Mouse (Mus musculus): ENCODE results near the gene Socs5.

Socs5 gene

DNA sequence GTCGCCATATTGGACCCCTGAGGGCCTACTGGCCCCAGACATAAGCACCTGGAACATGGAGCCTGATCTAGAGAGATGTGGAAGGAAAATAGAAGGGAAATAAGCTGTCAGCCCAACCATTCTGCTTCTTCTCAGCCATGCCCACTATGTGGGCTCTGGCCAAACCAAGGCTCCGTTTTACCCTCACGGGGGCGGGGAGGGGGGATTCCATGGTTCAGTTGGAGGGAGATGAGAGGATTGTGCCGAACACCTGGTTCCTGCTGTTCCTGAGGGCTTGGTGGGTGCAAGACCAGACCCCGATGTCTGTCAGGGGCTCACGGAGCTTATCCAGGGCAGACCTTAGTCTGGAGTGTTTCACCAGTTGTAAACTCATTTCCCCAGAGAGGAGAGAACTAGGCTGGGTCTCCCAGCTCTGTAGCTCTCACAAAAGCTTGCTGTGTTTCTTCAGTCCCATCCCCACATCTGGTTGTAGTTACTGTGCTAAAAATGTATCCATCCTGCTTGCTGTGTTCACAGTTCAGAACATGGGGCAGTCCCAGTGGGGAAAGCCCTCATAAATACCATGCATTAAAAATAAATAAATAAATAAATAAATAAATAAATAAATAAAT, 56.9 kb downstream of the Socs5 start:
- DNase-seq (ENCODE audit: low read depth, low spot score) = no peak

DNA sequence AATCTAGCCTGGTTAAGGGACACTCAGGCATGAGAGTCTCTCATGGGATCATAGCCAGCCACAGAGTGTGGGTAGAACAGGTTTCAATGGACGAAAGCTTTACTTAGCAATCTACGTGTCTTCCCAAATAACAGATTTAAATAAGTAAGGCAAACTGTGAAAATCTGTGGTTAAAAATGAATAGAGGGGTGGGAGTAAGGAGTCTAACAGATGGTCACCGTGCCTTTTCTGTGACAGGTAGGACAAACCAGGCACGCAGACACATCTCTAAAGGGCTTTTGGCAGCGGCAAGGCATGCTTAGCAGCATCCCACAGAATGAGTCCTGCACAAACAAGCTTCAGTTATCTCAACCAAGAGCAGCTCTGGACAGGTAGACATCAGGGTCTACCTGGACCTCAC, 59.9 kb downstream of the Socs5 start:
- no peak for DNase-seq (ENCODE audit: low read depth, low spot score)

GRCm38 (mm10) chr17:87169076-87169475, 61.6 kb downstream of the Socs5 start:
- no peak for DNase-seq (ENCODE audit: low read depth, low spot score)

DNA sequence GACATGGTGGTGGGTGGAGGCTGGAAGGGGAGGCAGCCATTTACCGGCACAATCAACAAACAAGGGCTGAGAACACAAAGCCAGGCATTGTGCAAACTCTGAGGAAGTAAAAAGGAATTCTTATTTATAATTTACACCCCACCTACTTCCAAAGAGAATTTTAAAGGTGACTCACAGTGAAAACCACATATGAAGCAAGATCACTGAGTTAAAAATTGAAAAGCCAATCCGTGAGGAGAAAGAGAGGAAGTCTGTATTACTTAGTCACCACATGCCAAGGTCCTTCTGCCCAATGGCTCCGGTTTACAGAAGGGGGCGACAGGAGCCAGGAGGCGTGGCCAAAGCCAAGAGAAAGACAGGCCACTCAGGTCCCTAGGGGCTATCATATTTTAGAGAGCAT, 62.9 kb downstream of the Socs5 start:
- no peak for DNase-seq (ENCODE audit: low read depth, low spot score)

DNA sequence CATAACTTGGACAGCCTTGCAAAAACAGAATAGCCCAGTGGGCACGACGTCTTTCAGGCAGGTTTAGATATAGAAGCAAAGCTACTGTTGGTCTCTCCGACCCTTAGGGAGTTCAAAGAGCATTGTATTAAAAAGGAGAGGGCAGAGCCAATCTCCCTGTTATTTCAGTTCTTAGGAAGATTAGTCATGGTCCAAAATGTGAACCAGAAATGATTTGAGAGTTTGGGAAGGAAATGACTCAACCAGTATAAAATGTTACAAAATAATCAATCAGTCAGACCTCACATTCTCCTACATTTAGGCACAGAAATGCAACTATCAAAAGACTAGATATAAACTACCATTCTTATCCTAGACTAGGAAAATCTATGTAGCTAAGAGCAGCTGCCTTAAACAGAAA, 64.6 kb downstream of the Socs5 start:
- DNase-seq (ENCODE audit: low read depth, low spot score) = no peak

DNA sequence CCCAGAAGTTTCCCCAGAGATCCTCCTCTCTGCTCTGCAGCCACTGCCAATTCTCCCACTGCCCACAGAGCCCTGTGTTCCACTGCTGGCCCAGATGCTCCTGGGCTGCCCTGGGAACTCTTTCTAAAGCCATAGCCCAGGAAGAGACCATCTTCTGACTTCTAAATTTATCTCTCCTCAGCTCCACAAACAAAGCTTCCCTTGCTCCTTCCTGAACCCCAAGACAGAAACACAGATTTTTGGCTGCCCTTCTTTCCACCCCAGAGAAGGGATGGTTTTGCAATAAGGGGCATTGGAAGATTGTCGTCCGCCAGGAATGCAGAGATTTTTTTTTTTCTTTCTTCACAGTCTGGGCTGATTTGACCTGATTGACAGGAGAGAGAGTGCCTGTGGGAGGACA, 66.5 kb downstream of the Socs5 start:
- no peak for DNase-seq (ENCODE audit: low read depth, low spot score)

GRCm38 (mm10) chr17:87174651-87175331, 67.3 kb downstream of the Socs5 start:
- no peak for DNase-seq (ENCODE audit: low read depth, low spot score)

- DNase-seq (ENCODE audit: low read depth, low spot score) = no peak
These were observed 68.9 kb downstream of the Socs5 start for GRCm38 (mm10) chr17:87176066-87177012.

DNA sequence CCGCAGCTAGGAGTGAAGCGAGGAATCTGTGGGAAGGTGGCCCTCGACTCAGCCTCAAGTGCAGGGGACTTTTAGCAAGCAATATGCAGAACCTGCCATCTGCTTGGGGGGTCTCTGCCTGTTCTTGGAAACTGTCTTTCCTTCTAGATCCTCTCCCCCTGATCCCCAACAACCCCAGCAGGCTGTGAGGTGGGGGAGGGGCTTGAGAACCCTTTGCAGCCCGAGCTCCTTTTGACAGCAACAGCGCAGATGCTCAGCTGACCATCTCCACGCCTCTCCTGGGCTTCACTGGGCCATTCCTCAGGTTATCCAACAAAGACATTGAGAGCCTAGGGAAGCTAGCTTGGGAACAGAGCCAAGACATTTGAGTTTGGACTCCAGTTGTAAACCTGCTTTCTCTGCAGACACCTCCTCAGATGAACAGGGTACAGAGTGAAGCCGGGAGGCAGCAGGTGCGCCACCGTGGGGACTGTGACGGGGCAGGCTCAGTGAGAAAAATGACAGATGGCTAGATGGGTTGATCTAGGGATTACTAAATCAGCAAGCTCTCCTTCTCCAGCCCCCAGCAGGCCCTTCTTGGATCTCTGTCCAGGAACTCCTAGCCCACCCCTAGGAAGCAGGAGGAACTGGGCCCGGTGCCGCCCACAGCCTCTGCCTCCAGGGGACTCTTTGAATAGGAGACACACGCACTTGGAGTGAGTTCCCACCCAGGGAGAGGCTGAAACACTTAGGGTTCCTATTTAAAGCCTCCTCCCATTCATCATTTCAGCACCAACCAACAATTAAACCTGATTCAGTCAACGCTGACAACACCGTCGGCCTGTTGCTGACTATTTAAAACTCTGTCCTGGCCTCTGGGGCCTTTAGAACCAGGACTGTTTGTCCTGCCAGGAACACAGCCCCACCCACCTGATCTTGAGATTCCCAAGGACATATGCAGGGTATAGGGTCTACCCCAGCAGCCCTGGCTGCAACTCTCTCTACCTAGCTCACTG, 71.4 kb downstream of the Socs5 start:
- DNase-seq (ENCODE audit: low read depth, low spot score) = no peak

DNA sequence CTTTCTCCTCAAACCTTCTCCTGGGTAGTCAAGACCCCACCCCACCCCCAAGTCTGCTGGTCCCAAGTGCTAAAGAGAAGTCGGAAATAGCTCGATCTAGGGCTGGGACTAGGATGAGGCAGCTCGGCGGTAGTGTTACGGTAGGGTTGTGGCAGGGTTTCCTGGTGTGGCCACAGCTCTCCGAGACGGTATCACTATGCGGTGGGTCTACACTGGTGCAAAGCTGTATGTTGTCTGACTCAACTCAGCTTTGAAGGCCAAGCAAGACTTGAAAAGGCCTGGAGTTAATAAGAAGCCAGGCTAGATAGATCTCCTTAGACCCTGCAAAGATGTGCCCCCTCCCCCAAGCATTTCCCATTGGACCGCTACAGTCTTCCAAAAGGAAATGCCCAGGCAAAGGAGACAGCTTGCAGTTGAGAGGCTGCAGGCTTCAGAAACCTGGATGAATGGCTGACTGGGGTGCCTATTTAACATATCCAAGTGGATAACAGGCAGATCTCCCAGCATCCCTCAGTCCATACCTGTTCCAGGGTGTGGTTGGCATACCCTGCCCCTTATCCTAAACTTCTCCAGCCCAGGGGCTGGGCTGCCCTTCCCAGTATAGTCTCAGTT, 72.6 kb downstream of the Socs5 start:
- DNase-seq (ENCODE audit: low read depth, low spot score) = no peak

DNA sequence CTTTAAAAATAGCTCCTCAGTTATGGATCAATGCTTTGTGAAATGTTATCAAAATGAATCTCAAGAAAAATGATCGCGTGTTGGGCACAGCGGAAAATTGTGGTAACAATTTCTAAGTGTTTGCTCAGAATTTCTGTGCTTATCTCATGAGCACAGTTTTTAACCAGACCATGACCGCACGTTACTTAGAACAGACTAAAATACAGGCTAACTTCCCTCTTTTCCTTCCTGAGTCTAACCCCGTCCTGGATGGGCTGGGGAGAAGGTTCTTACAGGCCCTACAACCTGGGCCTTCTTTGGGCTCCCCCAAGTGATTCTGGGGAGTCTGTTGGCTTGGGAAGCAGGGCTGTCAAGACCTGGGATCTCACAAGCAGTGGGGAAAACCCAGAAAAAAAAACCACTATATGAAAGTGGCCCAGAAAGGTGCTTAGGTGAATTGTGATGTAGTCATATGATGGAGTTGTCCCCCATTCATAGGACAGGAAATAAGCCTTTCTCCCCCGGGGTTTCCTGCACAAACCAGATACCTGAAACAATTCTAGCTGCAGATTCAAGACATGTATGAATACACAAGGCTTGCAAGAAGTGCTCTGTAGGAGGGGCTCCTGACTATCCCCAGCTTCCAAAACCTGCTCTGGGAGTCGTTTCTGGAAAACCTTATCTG, 74.3 kb downstream of the Socs5 start:
- no peak for DNase-seq (ENCODE audit: low read depth, low spot score)

DNA sequence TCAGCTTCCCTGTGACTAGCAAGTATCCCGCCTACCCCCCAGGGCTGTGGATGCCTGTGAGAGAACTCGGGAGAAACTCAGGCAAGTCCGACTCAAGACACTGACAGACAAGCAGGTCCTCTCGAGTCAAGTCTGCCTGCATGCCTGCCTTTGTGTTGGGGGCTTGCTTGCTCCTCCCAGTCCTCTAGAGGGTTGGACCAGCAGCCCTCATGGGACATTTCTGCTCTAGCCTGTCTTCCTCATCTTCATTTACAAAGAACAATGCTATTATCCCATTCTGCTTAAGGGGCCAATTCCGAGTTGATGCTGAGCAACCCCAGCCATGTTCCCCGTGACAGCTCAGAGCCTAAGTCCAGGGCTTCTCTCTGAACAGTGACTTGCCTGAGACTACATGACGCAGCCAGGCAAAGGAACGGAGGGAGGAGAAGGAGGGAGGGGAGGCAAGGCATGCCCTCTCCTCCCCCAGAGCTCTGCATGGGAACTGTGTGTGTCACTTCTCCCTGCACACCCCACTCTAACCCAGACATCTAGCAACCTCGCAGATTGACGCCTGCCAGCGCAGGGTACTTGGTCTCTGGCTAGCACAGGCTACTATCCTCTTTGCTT, 78.1 kb downstream of the Socs5 start:
- DNase-seq (ENCODE audit: low read depth, low spot score) = no peak

DNA sequence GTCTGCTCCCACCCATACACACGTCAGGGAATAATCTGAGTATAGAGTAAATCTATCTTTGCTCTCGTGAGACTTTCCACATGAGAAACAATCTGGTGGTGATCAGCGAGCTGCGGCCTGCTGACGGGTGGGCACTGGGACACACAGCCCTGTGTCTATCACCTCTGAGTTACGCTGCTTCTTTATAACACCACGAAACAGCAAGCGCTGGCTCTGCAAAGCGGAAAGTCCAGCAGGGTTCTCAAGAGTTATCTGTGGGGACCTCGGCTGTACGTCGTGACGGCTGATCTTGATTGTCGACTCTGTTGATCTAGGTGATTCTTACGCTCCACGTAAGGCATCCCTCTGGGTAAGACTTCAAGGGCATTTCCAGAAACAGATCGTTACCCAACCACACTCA, 79.5 kb downstream of the Socs5 start:
- no peak for DNase-seq (ENCODE audit: low read depth, low spot score)

Data from c-Kit-negative CD71-positive TER-119-positive erythroid progenitor cells, embryonic 14.5 days (primary cell).